Mouse (Mus musculus): Measurements from ENCODE around the gene Kcnip1.

DNA sequence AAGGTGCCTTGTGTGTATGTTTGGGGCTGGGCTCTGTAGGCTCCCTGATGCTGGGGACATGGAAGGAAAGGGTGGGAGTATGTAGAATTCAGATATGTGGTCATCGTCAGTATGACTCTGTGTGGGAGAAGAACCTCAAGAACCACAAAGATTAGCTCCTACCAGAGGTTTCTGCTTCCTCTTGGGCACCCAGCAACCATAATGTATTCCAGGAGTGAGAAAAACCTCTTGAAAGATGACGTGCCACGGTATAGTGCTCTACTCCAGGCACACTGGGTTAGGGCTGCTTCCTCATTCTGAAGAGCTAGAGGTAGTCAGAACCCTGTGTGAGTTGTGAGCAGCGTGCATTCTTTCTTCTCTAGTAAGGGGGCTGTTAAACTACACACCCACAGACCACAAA lies 25.2 kb downstream of the Kcnip1 start:
- no peak for TF ChIP-seq POLR2A (IDR thresholded peaks at IDR 0.05; ENCODE audit: insufficient read depth, low read depth, low read length)
- TF ChIP-seq CTCF (IDR thresholded peaks at IDR 0.05; ENCODE audit: insufficient read depth, low read depth, low read length): no peak
